Mouse (Mus musculus) MEL (cell line): ENCODE results near the gene Wdfy3. TPM values are rescaled to one million over a fixed set of nuclear protein-coding genes. Genes with fewer than 3 reads are reported as not detected.

Experiments
- DNase-seq: peaks from one replicate; pipeline ENCODE4 v3.0.0; 2011; ENCODE audit warnings: low read depth, low spot score
- H3K27ac ChIP-seq: 2 replicates; pipeline ENCODE4 v1.5.1; 2012; ENCODE audit warnings: low read depth, mild to moderate bottlenecking, control low read depth, low read length, moderate library complexity; ENCODE audit not compliant: control insufficient read depth
- H3K27me3 ChIP-seq, 2 experiments: fragments of 150-350 bp in 1 of 2; sonication (generic) in 1 of 2; 2 replicates each; pipeline ENCODE4 v1.6.1; 2012; ENCODE audit warnings: low read length in 2 of 2, mild to moderate bottlenecking in 2 of 2, improper control_type of control experiment in 1 of 2, moderate library complexity in 1 of 2; ENCODE audit not compliant: insufficient read depth in 2 of 2, control insufficient read depth in 1 of 2
- H3K36me3 ChIP-seq, 2 experiments: 2 replicates each; pipeline ENCODE4 v1.6.1; 2012 to 2014; ENCODE audit warnings: low read length in 2 of 2, improper control_type of control experiment in 1 of 2, inconsistent platforms in 1 of 2, mild to moderate bottlenecking in 1 of 2; ENCODE audit not compliant: insufficient read depth in 2 of 2, control insufficient read depth in 1 of 2
- H3K4me1 ChIP-seq, 2 experiments: fragments of 150-350 bp in 1 of 2; sonication (generic) in 1 of 2; 2 replicates each; pipeline ENCODE4 v1.6.1; 2012; ENCODE audit warnings: low read length in 2 of 2, improper control_type of control experiment in 1 of 2, mild to moderate bottlenecking in 1 of 2; ENCODE audit not compliant: insufficient read depth in 2 of 2, control insufficient read depth in 1 of 2
- H3K4me3 ChIP-seq, 2 experiments: fragments of 150-350 bp in 1 of 2; sonication (generic) in 1 of 2; 2 replicates each; pipeline ENCODE4 v1.5.1; 2012; ENCODE audit warnings: low read depth in 2 of 2, low read length in 2 of 2, mild to moderate bottlenecking in 2 of 2, moderate library complexity in 2 of 2, control low read depth in 1 of 2, improper control_type of control experiment in 1 of 2; ENCODE audit not compliant: control insufficient read depth in 1 of 2, insufficient read depth in 1 of 2
- H3K79me2 ChIP-seq: 2 replicates; pipeline ENCODE4 v1.6.1; 2012; ENCODE audit warnings: mild to moderate bottlenecking, low read length, moderate library complexity; ENCODE audit not compliant: control insufficient read depth, poor library complexity, insufficient read depth
- H3K9ac ChIP-seq: 2 replicates; pipeline ENCODE4 v1.6.1; 2012; ENCODE audit warnings: low read depth, mild to moderate bottlenecking, control low read depth, low read length, moderate library complexity; ENCODE audit not compliant: control insufficient read depth, poor library complexity, severe bottlenecking
- H3K9me3 ChIP-seq: fragments of 150-350 bp; sonication (generic); replicated peaks from 2 replicates; pipeline ENCODE4 v1.6.1; 2012; ENCODE audit warnings: mild to moderate bottlenecking, low read length, improper control_type of control experiment, moderate library complexity; ENCODE audit not compliant: insufficient read depth
- BHLHE40 ChIP-seq: IDR thresholded peaks from 2 replicates; pipeline ENCODE4 v1.6.1; 2012; ENCODE audit warnings: low read depth, mild to moderate bottlenecking, inconsistent platforms, low read length, improper control_type of control experiment, borderline replicate concordance
- CHD1 ChIP-seq: IDR thresholded peaks from 2 replicates; pipeline ENCODE4 v1.6.1; 2012; ENCODE audit warnings: low read depth, mild to moderate bottlenecking, inconsistent platforms, low read length, improper control_type of control experiment
- CHD2 ChIP-seq: IDR thresholded peaks from 2 replicates; pipeline ENCODE4 v1.6.1; 2011; ENCODE audit warnings: low read length, improper control_type of control experiment
- CTCF ChIP-seq, 3 experiments: IDR thresholded peaks in 2 of 3; conservative IDR thresholded peaks in 1 of 3; 2 replicates each; pipeline ENCODE4 v1.5.1; 2011 to 2012; ENCODE audit warnings: low read length in 3 of 3, low read depth in 2 of 3, mild to moderate bottlenecking in 2 of 3, improper control_type of control experiment in 1 of 3, inconsistent platforms in 1 of 3, mixed read lengths in 1 of 3, moderate library complexity in 1 of 3; ENCODE audit not compliant: control insufficient read depth in 1 of 3, insufficient read depth in 1 of 3, poor library complexity in 1 of 3, severe bottlenecking in 1 of 3
- ELF1 ChIP-seq: IDR thresholded peaks from 2 replicates; pipeline ENCODE4 v1.6.1; 2014; ENCODE audit warnings: low read depth, mild to moderate bottlenecking, inconsistent platforms, low read length, improper control_type of control experiment, moderate library complexity
- ETS1 ChIP-seq: IDR thresholded peaks from 2 replicates; pipeline ENCODE4 v1.6.1; 2012; ENCODE audit warnings: low read depth, mild to moderate bottlenecking, inconsistent platforms, low read length, improper control_type of control experiment, moderate library complexity
- JUND ChIP-seq: IDR thresholded peaks from 2 replicates; pipeline ENCODE4 v1.6.1; 2011; ENCODE audit warnings: low read depth, mild to moderate bottlenecking, improper control_type of control experiment, low read length
- MAFK ChIP-seq: IDR thresholded peaks from 2 replicates; pipeline ENCODE4 v1.6.1; 2011; ENCODE audit warnings: low read depth, mild to moderate bottlenecking, low read length, improper control_type of control experiment, borderline replicate concordance
- MAX ChIP-seq: IDR thresholded peaks from 2 replicates; pipeline ENCODE4 v1.6.1; 2011; ENCODE audit warnings: low read length, improper control_type of control experiment
- MAZ ChIP-seq: IDR thresholded peaks from 2 replicates; pipeline ENCODE4 v1.6.1; 2012; ENCODE audit warnings: low read depth, mild to moderate bottlenecking, inconsistent platforms, low read length, improper control_type of control experiment
- MYC ChIP-seq: IDR thresholded peaks from 2 replicates; pipeline ENCODE4 v1.6.1; 2011; ENCODE audit warnings: low read depth, mild to moderate bottlenecking, low read length, improper control_type of control experiment, moderate library complexity
- NRF1 ChIP-seq: IDR thresholded peaks from 2 replicates; pipeline ENCODE4 v1.6.1; 2014; ENCODE audit warnings: low read depth, mild to moderate bottlenecking, inconsistent platforms, low read length, improper control_type of control experiment, moderate library complexity; ENCODE audit not compliant: poor library complexity, insufficient read depth, severe bottlenecking
- POLR2A ChIP-seq, 2 experiments: IDR thresholded peaks; 2 replicates each; pipeline ENCODE4 v1.6.1; 2011 to 2012; ENCODE audit warnings: low read length in 2 of 2, mild to moderate bottlenecking in 2 of 2, control low read depth in 1 of 2, improper control_type of control experiment in 1 of 2, low read depth in 1 of 2, moderate library complexity in 1 of 2; ENCODE audit not compliant: control insufficient read depth in 1 of 2, insufficient read depth in 1 of 2, poor library complexity in 1 of 2
- POLR2AphosphoS2 ChIP-seq: IDR thresholded peaks from 2 replicates; pipeline ENCODE4 v1.6.1; 2011; ENCODE audit warnings: low read length, improper control_type of control experiment
- RCOR1 ChIP-seq: IDR thresholded peaks from 2 replicates; pipeline ENCODE4 v1.6.1; 2012; ENCODE audit warnings: low read depth, mild to moderate bottlenecking, inconsistent platforms, low read length, improper control_type of control experiment
- SMC3 ChIP-seq: IDR thresholded peaks from 2 replicates; pipeline ENCODE4 v1.6.1; 2011; ENCODE audit warnings: low read depth, low read length, improper control_type of control experiment
- TAL1 ChIP-seq: IDR thresholded peaks from 2 replicates; pipeline ENCODE4 v1.6.1; 2012; ENCODE audit warnings: mild to moderate bottlenecking, inconsistent platforms, low read length, moderate library complexity, mixed read lengths
- TBP ChIP-seq: IDR thresholded peaks from 2 replicates; pipeline ENCODE4 v1.8.0; 2011; ENCODE audit warnings: low read depth, low read length, improper control_type of control experiment
- TCF12 ChIP-seq: IDR thresholded peaks from 2 replicates; pipeline ENCODE4 v1.6.1; 2014; ENCODE audit warnings: low read depth, mild to moderate bottlenecking, inconsistent platforms, low read length, improper control_type of control experiment, moderate library complexity
- polyA plus RNA-seq, 2 experiments: library from polyadenylated mRNA; stranded (reverse) in 1 of 2; unstranded in 1 of 2; fragments of >175 nt in 1 of 2; fragments of >200 nt in 1 of 2; gene quantifications; 2 replicates each; pipeline versions ENCODE4 v1.2.1 to v1.2.4; 2012; ENCODE audit warnings: low replicate concordance in 2 of 2, low read depth in 1 of 2; ENCODE audit not compliant: insufficient read length in 2 of 2, insufficient read depth in 1 of 2, missing spikeins in 1 of 2
- total RNA-seq: library from RNA; depleted of rRNA; stranded (reverse); fragments of 300-350 nt; gene quantifications from 2 replicates; pipeline ENCODE4 v1.2.3, GENCODE M21; 2012

Gene Wdfy3
- total and polyA plus RNA-seq, 3 experiments: 10.0 to 21.3 (median 11.9) TPM

DNA sequence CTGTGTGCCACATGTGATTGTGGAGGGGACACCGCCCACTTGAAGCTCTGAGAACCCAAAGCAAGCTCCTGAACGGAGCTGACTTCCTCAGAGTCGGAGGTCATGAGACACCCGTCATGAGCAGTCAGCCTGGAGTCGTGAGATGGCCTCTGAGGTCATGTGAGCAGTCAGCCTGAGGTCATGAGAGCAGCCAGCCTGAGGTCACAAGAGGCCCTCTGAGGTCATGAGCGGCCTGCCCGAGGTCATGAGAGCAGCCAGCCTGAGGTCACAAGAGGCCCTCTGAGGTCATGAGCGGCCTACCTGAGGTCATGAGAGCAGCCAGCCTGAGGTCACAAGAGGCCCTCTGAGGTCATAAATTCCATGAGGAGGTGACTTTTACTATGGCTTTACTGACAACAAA lies 120.4 kb downstream of the Wdfy3 start:
- Histone ChIP-seq H3K9me3 (no peaks in the 10 kb centered on the region), H3K27ac (no peak overlapping the region), H3K4me1 (no peaks in the 10 kb centered on the region), H3K36me3 (peaks cover 0 to 7% of the 10 kb centered on the region in 2 experiments; a peak in 2 of 4 replicates), H3K27me3 (no peaks in the 10 kb centered on the region), H3K9ac (no peak overlapping the region), H3K4me3 (no peak overlapping the region), H3K79me2 (no peaks in the 10 kb centered on the region)
- no peak for DNase-seq
- TF ChIP-seq ETS1 (no peak), MYC (no peak), TBP (no peak), MAX (no peak), JUND (no peak), NRF1 (no peak), SMC3 (no peak), CTCF (IDR thresholded peaks at IDR 0.05 in 2 of 3, conservative IDR thresholded peaks at IDR 0.05 in 1 of 3; ENCODE audit: control insufficient read depth in 1 of 3, insufficient read depth in 1 of 3, low read depth in 2 of 3, low read length in 3 of 3, poor library complexity in 1 of 3, severe bottlenecking in 1 of 3) (no peak), POLR2AphosphoS2 (no peak), ELF1 (no peak), POLR2A (IDR thresholded peaks at IDR 0.05; ENCODE audit: control insufficient read depth in 1 of 2, insufficient read depth in 1 of 2, low read depth in 1 of 2, low read length in 2 of 2, poor library complexity in 1 of 2) (no peak)

DNA sequence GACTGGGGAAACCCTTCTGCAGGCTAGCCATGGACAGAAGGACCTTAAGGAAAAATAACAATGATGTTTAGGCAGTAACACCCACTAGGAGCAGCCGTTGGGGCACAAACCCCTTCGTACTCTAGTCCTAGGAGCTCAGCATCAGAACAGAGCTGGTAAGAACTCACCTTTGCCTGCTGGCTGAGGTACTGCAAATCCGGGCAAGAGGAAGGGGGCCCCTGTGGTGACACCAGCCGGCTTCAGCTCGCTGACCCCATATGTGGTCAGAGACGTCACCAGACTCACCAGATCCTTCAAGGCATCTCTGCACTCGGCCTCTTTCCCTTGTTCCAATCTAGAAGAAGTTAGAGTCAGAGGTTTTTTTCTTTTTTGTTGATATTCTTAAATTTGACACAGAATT lies 121.1 kb downstream of the Wdfy3 start:
- H3K36me3 ChIP-seq: peaks cover 0 to 7% of the 10 kb centered on the region in 2 experiments; a peak in 2 of 4 replicates
- no peaks in the 10 kb centered on the region for H3K9me3 ChIP-seq
- no peaks in the 10 kb centered on the region for H3K79me2 ChIP-seq
- H3K27me3 ChIP-seq: no peaks in the 10 kb centered on the region
- no peak overlapping the region for H3K27ac ChIP-seq
- no peak overlapping the region for H3K4me3 ChIP-seq
- no peak for DNase-seq
- H3K4me1 ChIP-seq: no peaks in the 10 kb centered on the region
- H3K9ac ChIP-seq: no peak overlapping the region
- TF ChIP-seq BHLHE40 (no peak), TAL1 (no peak), CTCF (IDR thresholded peaks at IDR 0.05 in 2 of 3, conservative IDR thresholded peaks at IDR 0.05 in 1 of 3; ENCODE audit: control insufficient read depth in 1 of 3, insufficient read depth in 1 of 3, low read depth in 2 of 3, low read length in 3 of 3, poor library complexity in 1 of 3, severe bottlenecking in 1 of 3) (no peak), SMC3 (no peak), CHD1 (no peak), MAX (no peak), RCOR1 (no peak)

DNA sequence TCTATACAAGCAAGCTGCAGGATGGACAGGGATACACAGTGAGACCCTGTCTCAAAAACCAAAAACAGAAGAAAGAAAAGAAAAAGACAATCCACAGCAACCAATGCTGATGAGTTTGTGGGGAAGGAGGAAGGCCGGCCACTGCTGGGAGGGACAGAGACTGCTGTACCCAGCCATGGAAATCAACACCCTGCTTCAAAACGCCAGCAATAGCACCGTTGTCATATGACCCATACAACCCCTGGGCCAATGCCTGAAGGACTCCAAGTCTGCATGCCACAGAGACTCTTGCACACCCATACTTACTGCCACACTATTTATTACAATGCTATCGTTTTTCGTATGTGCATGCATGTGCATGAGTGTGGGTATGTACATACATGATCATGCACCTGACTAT lies 124.0 kb downstream of the Wdfy3 start:
- H3K9ac ChIP-seq: no peak overlapping the region
- no peak overlapping the region for H3K27ac ChIP-seq
- H3K27me3 ChIP-seq: no peaks in the 10 kb centered on the region
- TF ChIP-seq ELF1 (no peak), CHD2 (no peak), MAFK (no peak), MAZ (no peak), POLR2AphosphoS2 (no peak), NRF1 (no peak), TCF12 (no peak), TBP (no peak), JUND (no peak), MAX (no peak)
- DNase-seq: no peak
- no peaks in the 10 kb centered on the region for H3K9me3 ChIP-seq
- H3K79me2 ChIP-seq: no peaks in the 10 kb centered on the region
- H3K36me3 ChIP-seq: peaks cover 0 to 11% of the 10 kb centered on the region in 2 experiments; a peak in 2 of 4 replicates
- H3K4me1 ChIP-seq: no peaks in the 10 kb centered on the region
- H3K4me3 ChIP-seq: no peak overlapping the region
